Mouse (Mus musculus): ENCODE data around the gene Slc24a4.

- TF ChIP-seq CTCF (conservative IDR thresholded peaks at IDR 0.05 in 1 of 2, IDR thresholded peaks at IDR 0.05 in 1 of 2; ENCODE audit: low read depth in 2 of 2, low read length in 2 of 2) (no peak), POLR2A (IDR thresholded peaks at IDR 0.05; ENCODE audit: low read depth, low read length) (no peak), CHD2 (IDR thresholded peaks at IDR 0.05; ENCODE audit: low read length) (no peak), USF1 (IDR thresholded peaks at IDR 0.05; ENCODE audit: low read depth, low read length) (no peak), TCF12 (IDR thresholded peaks at IDR 0.05; ENCODE audit: low read depth, low read length) (no peak), MAX (IDR thresholded peaks at IDR 0.05; ENCODE audit: low read length) (no peak), EP300 (IDR thresholded peaks at IDR 0.05; ENCODE audit: low read length) (no peak), SIN3A (IDR thresholded peaks at IDR 0.05; ENCODE audit: low read length) (no peak), MXI1 (IDR thresholded peaks at IDR 0.05; ENCODE audit: low read depth, low read length) (no peak), MYC (IDR thresholded peaks at IDR 0.05; ENCODE audit: low read depth, low read length) (no peak)
These were observed 182.9 kb downstream of the Slc24a4 start for GRCm38 (mm10) chr12:102311454-102311853.
